Mouse (Mus musculus) liver, adult 2 months (tissue): ENCODE measurements around the gene Sipa1l1.

Experiments
- CTCF ChIP-seq: fragments of 200-500 bp; IDR thresholded peaks from 2 replicates; pipeline ENCODE4 v1.5.1; 2011; ENCODE audit warnings: low read depth, low read length, control low read depth
- POLR2A ChIP-seq: fragments of 200-500 bp; IDR thresholded peaks from 2 replicates; pipeline ENCODE4 v1.6.1; 2011; ENCODE audit warnings: low read length, control low read depth; ENCODE audit not compliant: insufficient read depth; ENCODE audit errors: extremely low read depth

DNA sequence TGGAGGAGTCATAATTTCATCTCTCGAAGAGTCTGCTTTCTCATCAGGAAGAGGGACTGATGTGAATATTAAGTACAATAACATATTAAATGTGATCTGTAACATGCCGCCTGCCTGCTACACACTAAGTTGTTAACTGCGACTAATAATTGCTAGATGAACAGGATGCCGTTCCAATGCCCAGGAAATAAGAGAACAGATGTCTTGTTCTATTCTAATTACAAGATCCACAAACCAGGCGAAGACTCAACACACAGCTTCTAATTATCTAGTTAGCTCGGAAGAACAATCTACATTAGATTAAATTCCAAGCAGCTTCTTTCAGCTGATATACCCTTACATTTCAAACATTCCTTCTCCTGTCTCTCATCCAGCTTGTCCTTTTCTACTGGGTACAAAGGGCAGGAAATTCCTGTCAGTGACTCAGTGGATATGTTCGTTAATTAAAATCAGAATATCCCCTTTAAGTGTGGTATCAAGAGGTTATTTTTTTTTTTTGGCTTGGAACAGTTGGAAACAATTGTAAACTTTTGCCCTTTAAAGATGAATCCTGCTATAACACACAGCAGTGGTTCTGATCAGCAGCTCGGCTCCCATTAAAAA lies 20.7 kb upstream of the Sipa1l1 start:
- TF ChIP-seq CTCF (no peak), POLR2A (no peak)
